Comparison of ENCODE assay signal across 27 mouse cellular contexts in the genomic region with DNA sequence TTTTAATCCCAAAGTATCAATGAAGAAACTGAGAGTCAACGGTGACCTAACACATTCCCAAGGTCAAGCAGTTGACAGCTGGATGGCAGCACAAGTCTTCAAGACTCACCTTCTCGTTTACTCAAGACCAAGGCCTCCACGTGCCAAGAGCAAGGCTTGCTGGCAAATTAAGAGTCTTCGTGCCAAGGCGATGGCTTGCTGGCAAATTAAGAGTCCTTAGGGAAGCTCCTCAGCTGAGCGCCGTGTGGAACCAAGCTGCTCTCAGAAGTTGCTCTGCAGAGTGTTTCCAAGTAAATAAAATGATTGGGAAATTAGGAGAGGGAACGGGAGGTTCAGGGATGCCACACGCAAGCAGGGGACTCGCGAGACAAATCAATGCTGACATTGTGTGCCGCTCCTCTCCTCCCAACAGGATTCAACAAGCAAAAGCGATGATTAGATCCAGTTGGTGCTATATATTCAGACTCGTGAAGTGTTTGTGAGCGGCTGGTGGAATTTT.
A peak's percentile ranks its signal among the peaks of the same experiment; 100 is the strongest.
DNase-seq lines count a peak whose midpoint lies in the region; ATAC-seq and TF ChIP-seq lines count a peak whose summit lies in the region.
"Had no signal": no experiment of that assay in that cellular context is flagged by ENCODE, and none has a peak within 500 bp of the region (broad histone marks: within the 10 kb centered on the region; RNA-seq: fewer than 3 reads in every experiment).

No protein-coding gene starts in this region.

- H3K27ac ChIP-seq in forebrain, postnatal 0 days (ENCODE audit: low read depth, low read length) = no peak overlapping the region
- no peak overlapping the region for H3K27ac ChIP-seq in forebrain, embryonic 11.5 days (ENCODE audit: low read depth, low read length)
- H3K27ac ChIP-seq: embryonic facial prominence, embryonic 13.5 days; gastrocnemius, adult 2 months; heart, embryonic 15.5 days; hindbrain, embryonic 15.5 days; layer of hippocampus, adult 2 months; macrophage had no signal

- H3K9ac ChIP-seq in forebrain, postnatal 0 days = no peak overlapping the region
- H3K9ac ChIP-seq in forebrain, embryonic 11.5 days (ENCODE audit: low read length) = no peak overlapping the region
- H3K9ac ChIP-seq: embryonic facial prominence, embryonic 13.5 days; heart, embryonic 15.5 days; hindbrain, embryonic 15.5 days had no signal

- peak; percentile 70 for DNase-seq in forebrain, postnatal 0 days
- no peak for DNase-seq in forebrain, embryonic 11.5 days (ENCODE audit: low spot score)
- peak; percentile 13 for DNase-seq in left cerebral cortex, postnatal 4 days
- no peak for DNase-seq in left cerebral cortex, postnatal 36 days (ENCODE audit: low spot score in 2 of 2)
- peak; percentile 31 to 45 for DNase-seq in right cerebral cortex, postnatal 10 days (ENCODE audit: low spot score in 2 of 2)
- DNase-seq in right cerebral cortex, adult 2 months (ENCODE audit: low spot score in 2 of 2) = no peak
- no peak for DNase-seq in frontal cortex, postnatal 36 days (ENCODE audit: low spot score in 2 of 2)
- DNase-seq: adrenal gland, postnatal 36 days; B cell, adult 2 months; cerebellum, adult 18-20 months; cerebellum, postnatal 25 days; gastrocnemius, adult 2 months; heart, postnatal 36 days; kidney, adult 9 months; kidney, postnatal 14 days; right cerebral cortex, postnatal 4 days; thymus, postnatal 14 days had no signal

- 49% methylated on average over 15 of the region's 15 CpGs for WGBS in forebrain, postnatal 0 days
- WGBS in forebrain, embryonic 11.5 days = 85% methylated on average over 15 of the region's 15 CpGs

- no peak overlapping the region for H3K4me2 ChIP-seq in forebrain, postnatal 0 days (ENCODE audit: low read depth)
- no peak overlapping the region for H3K4me2 ChIP-seq in forebrain, embryonic 11.5 days (ENCODE audit: low read depth, low read length, severe bottlenecking)
- H3K4me2 ChIP-seq: embryonic facial prominence, embryonic 13.5 days; heart, embryonic 15.5 days; hindbrain, embryonic 15.5 days had no signal

- peak; percentile 76 for ATAC-seq in forebrain, postnatal 0 days
- ATAC-seq in forebrain, embryonic 11.5 days (replicated peaks; ENCODE audit: low FRiP score) = no peak
- ATAC-seq: intestine, embryonic 16.5 days; lung, postnatal 0 days; Patski had no signal

- H3K4me1 ChIP-seq in forebrain, postnatal 0 days (ENCODE audit: insufficient read depth) = no peaks in the 10 kb centered on the region
- H3K4me1 ChIP-seq in forebrain, embryonic 11.5 days (replicated peaks; ENCODE audit: control insufficient read depth, insufficient read depth, low read length) = no peaks in the 10 kb centered on the region
- H3K4me1 ChIP-seq: embryonic facial prominence, embryonic 13.5 days; heart, embryonic 15.5 days had no signal

- H3K4me3 ChIP-seq in forebrain, postnatal 0 days (ENCODE audit: low read depth, low read length) = no peak overlapping the region
- H3K4me3 ChIP-seq in forebrain, embryonic 11.5 days (ENCODE audit: low read depth, low read length) = no peak overlapping the region
- H3K4me3 ChIP-seq: embryonic facial prominence, embryonic 13.5 days; gastrocnemius, adult 2 months; heart, embryonic 15.5 days; hindbrain, embryonic 15.5 days; layer of hippocampus, adult 2 months had no signal

- intact Hi-C loops in left cerebral cortex, postnatal 4 days (cut with DNase I) = no loop called here
- intact Hi-C loops in left cerebral cortex, postnatal 36 days (cut with DNase I) = no loop called here

- H3K9me3 ChIP-seq in forebrain, postnatal 0 days (ENCODE audit: low read length) = no peaks in the 10 kb centered on the region
- no peaks in the 10 kb centered on the region for H3K9me3 ChIP-seq in forebrain, embryonic 11.5 days (ENCODE audit: control insufficient read depth, low read length)
- H3K9me3 ChIP-seq: embryonic facial prominence, embryonic 13.5 days; heart, embryonic 15.5 days; hindbrain, embryonic 15.5 days had no signal

- TF ChIP-seq CTCF in forebrain, postnatal 0 days (IDR thresholded peaks at IDR 0.05; ENCODE audit: low read depth) = no peak

- no peaks in the 10 kb centered on the region for H3K27me3 ChIP-seq in forebrain, postnatal 0 days (ENCODE audit: insufficient read depth, low read length)
- no peaks in the 10 kb centered on the region for H3K27me3 ChIP-seq in forebrain, embryonic 11.5 days (ENCODE audit: control insufficient read depth, insufficient read depth, low read length)
- H3K27me3 ChIP-seq: CH12.LX; embryonic facial prominence, embryonic 13.5 days; heart, embryonic 15.5 days; hindbrain, embryonic 15.5 days; Patski had no signal

- H3K36me3 ChIP-seq in forebrain, postnatal 0 days (ENCODE audit: insufficient read depth) = no peaks in the 10 kb centered on the region
- H3K36me3 ChIP-seq in forebrain, embryonic 11.5 days (ENCODE audit: control insufficient read depth, insufficient read depth, low read length) = no peaks in the 10 kb centered on the region
- H3K36me3 ChIP-seq: embryonic facial prominence, embryonic 13.5 days; G1E; heart, embryonic 15.5 days; hindbrain, embryonic 15.5 days had no signal

Comparison
In these comparisons a context has a peak if more than half of its experiments do, and no peak if none do; other contexts are left out.
1. DNase-seq: peak in forebrain, postnatal 0 days (single experiment), left cerebral cortex, postnatal 4 days (single experiment) and right cerebral cortex, postnatal 10 days (2 of 2); none in forebrain, embryonic 11.5 days (single experiment), left cerebral cortex, postnatal 36 days (0 of 2), right cerebral cortex, adult 2 months (0 of 2) and frontal cortex, postnatal 36 days (0 of 2).